Mouse (Mus musculus) limb, embryonic 13.5 days (tissue): ENCODE results near the gene Rpl14. TPM values are rescaled to one million over a fixed set of nuclear protein-coding genes. Genes with fewer than 3 reads are reported as not detected.
"Not testable (repeated sequence)": the region's sequence is repeated elsewhere in the genome, so short reads cannot be mapped to it uniquely, and the experiment has no call there.

ENCODE experiments used
- ATAC-seq: fragments of 200-750 bp; cut with Nextera tagmentation; 2 replicates; pipeline ENCODE4 v1.8.0; 2017; ENCODE audit warnings: low read depth, moderate number of reproducible peaks, moderate TSS enrichment; ENCODE audit not compliant: low FRiP score
- H3K27ac ChIP-seq: fragments of 300-500 bp; sonication (generic); 2 replicates; pipeline ENCODE4 v1.5.1; 2015; ENCODE audit warnings: inconsistent platforms, mild to moderate bottlenecking, moderate library complexity
- H3K27me3 ChIP-seq: fragments of 300-500 bp; sonication (generic); 2 replicates; pipeline ENCODE4 v1.6.1; 2015; ENCODE audit warnings: mild to moderate bottlenecking, inconsistent platforms
- H3K36me3 ChIP-seq: fragments of 300-500 bp; sonication (generic); 2 replicates; pipeline ENCODE4 v1.6.1; 2015; ENCODE audit warnings: inconsistent platforms, mild to moderate bottlenecking, moderate library complexity
- H3K4me1 ChIP-seq: fragments of 300-500 bp; sonication (generic); 2 replicates; pipeline ENCODE4 v1.6.1; 2015; ENCODE audit warnings: inconsistent platforms
- H3K4me2 ChIP-seq: fragments of 300-500 bp; sonication (generic); replicated peaks from 2 replicates; pipeline ENCODE4 v1.6.1; 2015; ENCODE audit warnings: inconsistent platforms, mild to moderate bottlenecking, moderate library complexity
- H3K4me3 ChIP-seq: fragments of 300-500 bp; sonication (generic); 2 replicates; pipeline ENCODE4 v1.5.1; 2015; ENCODE audit warnings: moderate library complexity, mild to moderate bottlenecking, inconsistent platforms
- H3K9ac ChIP-seq: fragments of 300-500 bp; sonication (generic); 2 replicates; pipeline ENCODE4 v1.6.1; 2015; ENCODE audit warnings: mild to moderate bottlenecking, inconsistent platforms
- H3K9me3 ChIP-seq: fragments of 300-500 bp; sonication (generic); 2 replicates; pipeline ENCODE4 v1.6.1; 2016; ENCODE audit warnings: inconsistent platforms
- WGBS: fragments of 180-500 bp; shearing (Covaris S2); methylation state at CpG from one replicate; pipeline ENCODE4 v1.1.7; 2015; 5-methylcytosine and 5-hydroxymethylcytosine counted together
- polyA plus RNA-seq: library from polyadenylated mRNA; unstranded; fragments of >200 nt; fragmentation: Nextera tagmentation; extraction: Ambion mirVana; gene quantifications from 2 replicates; pipeline ENCODE4 v1.2.1, GENCODE M21; 2015

Gene Rpl14
- polyA plus RNA-seq = 791 and 827 TPM in 2 replicates

DNA sequence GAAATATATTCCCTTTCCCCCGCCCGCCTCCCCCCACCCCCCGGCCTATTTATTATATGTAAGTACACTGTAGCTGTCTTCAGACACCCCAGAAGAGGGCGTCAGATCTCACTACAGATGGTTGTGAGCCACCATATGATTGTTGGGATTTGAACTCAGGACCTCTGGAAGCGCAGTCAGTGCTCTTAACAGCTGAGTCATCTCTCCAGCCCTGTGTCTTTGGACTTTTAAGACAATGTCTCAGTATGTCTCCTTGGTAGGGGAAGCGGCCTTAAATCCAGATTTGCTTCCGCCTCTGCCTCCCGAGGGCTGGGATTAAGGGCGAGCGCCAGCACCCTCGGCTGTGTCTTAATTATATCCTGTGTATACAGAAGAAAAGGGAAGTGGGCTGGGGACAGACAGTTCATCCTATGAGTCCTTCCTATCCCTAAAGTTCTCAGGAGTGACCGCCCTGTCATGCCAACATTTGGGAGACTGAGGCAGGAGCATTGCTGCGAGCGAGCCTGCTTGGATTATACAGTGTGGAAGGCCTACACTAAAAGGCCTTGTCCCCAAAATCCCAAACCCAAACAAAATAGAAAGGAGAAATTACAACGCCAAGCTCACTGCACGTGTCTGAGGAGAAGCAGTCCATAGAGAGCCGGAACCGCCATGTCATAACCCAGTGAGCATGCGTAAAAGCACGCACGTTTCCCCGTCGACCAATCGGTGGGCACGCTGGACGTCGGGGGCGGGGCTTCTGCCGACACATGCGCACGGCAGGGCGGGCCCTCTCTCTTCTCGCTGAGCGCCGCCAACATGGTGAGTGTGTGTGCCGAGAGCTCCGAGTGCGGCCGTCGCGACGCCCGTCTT lies at the start of gene Rpl14:
Gene Rpl14 (plus strand): TSS at position 704 of the 852 bp plus-strand sequence.
- H3K4me3 ChIP-seq = peak within 1 kb of the TSS; percentile 86
- 7% methylated on average over 43 of the region's 43 CpGs for WGBS

GRCm38 (mm10) chr9:120527270-120527669 lies 44.0 kb upstream of the Rpl14 start:
- Histone ChIP-seq H3K27me3 (no peaks in the 10 kb centered on the region), H3K36me3 (no peaks in the 10 kb centered on the region), H3K4me1 (no peaks in the 10 kb centered on the region), H3K27ac (no peak overlapping the region), H3K4me3 (no peak overlapping the region), H3K9me3 (no peaks in the 10 kb centered on the region), H3K4me2 (no peak overlapping the region), H3K9ac (no peak overlapping the region)
- 79% methylated on average over 4 of the region's 4 CpGs for WGBS
- no peak for ATAC-seq

More for the DNA sequence above, at the start of gene Rpl14:
- peak; percentile 96 for ATAC-seq
- H3K9me3 ChIP-seq = no peaks in the 10 kb centered on the region
- peak within 1 kb of the TSS; percentile 64; the same call in 1 of the 2 replicates for H3K27ac ChIP-seq
- H3K4me2 ChIP-seq = peak within 1 kb of the TSS; percentile 93
- peak within 1 kb of the TSS; percentile 97 for H3K9ac ChIP-seq
- H3K4me1 ChIP-seq = peaks cover 20% of the 10 kb centered on the region
- H3K36me3 ChIP-seq = peaks cover 36% of the 10 kb centered on the region
- H3K27me3 ChIP-seq = no peaks in the 10 kb centered on the region

DNA sequence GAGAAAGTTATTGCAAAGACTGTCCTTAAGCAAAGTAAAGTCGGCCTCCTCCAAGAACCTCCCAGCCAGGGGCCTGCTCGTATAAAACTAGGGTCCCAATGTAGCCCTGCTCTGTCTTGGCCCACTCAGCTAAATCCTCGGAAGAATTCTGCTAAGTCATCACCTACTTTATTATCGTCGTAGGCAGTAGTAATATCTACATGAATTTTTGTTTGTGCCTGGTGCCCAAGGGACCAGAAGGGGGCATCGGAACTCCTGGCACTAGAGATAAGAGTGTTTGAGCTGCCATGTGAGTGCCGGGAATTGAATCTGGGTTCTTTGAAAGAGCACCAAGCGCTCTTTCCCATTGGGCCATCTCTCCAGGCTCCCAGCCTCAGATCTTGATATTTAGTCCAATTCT lies 43.3 kb upstream of the Rpl14 start:
- H3K27me3 ChIP-seq = no peaks in the 10 kb centered on the region
- no peaks in the 10 kb centered on the region for H3K36me3 ChIP-seq
- no peak overlapping the region for H3K9ac ChIP-seq
- H3K9me3 ChIP-seq = 0 out of 2 replicates have a peak, but pooled peaks cover 5% of the 10 kb centered on the region
- 90% methylated on average over 8 of the region's 8 CpGs for WGBS
- ATAC-seq = no peak
- no peak overlapping the region for H3K4me2 ChIP-seq
- no peak overlapping the region for H3K4me3 ChIP-seq
- H3K27ac ChIP-seq = no peak overlapping the region
- H3K4me1 ChIP-seq = no peaks in the 10 kb centered on the region

DNA sequence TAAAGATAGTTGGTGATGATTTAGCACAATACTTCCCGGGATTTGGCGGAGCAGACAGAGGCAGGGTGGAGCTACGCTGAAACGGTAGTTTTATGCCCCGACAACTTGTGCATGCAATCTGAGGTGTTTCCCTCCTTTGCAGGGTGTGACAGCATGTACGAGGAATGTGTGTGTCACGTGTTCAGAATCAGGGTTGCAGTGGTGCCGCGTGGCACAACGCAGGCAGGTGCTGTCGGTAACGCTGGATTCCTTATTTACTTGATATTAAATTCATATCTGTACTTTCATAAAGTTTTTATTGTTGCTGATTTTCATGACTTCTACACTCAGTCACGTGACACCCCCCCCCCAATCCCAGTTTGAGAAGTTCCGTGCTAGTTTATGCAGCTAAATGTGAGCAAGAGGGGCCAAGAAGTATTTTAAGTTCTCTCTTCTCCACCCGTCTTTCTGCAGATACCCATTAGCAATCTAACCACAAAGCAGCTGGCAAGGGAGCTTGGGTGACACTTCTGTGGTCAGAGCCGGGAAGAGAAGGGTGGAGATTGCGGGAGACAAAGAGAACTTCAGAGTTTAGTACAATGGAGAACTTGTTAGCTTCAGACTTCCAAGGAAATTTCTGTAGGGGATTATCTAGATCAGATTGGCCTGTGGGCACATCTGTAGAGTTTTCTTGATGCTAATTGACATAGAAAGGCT lies 42.3 kb upstream of the Rpl14 start:
- no peak for ATAC-seq
- H3K9ac ChIP-seq = no peak overlapping the region
- H3K4me1 ChIP-seq = no peaks in the 10 kb centered on the region
- H3K4me2 ChIP-seq = no peak overlapping the region
- H3K27ac ChIP-seq = no peak overlapping the region
- H3K36me3 ChIP-seq = no peaks in the 10 kb centered on the region
- H3K4me3 ChIP-seq = no peak overlapping the region
- WGBS = 86% methylated on average over 17 of the region's 17 CpGs
- no peaks in the 10 kb centered on the region for H3K27me3 ChIP-seq
- 0 out of 2 replicates have a peak, but pooled peaks cover 5% of the 10 kb centered on the region for H3K9me3 ChIP-seq

DNA sequence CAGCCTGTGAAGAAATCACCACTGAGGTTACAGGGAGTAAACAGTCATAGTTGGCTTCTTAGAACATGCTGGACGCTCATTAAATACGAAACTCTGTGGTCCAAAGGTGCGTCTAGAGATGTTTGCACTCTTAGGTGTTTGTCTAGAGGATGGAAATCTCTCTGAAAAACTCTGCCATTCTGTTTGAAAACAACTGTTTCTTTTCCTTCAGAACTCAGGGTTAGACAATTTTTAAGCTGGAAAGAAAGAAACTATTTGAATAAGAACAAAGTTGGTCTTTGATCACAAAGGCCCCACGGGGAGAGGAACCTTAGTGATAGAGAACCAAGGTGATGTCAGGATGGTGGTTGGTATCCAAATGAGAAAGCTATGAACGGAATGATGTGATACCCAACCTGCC lies 40.8 kb upstream of the Rpl14 start:
- Histone ChIP-seq H3K9me3 (0 out of 2 replicates have a peak, but pooled peaks cover 5% of the 10 kb centered on the region), H3K4me2 (no peak overlapping the region), H3K9ac (no peak overlapping the region), H3K36me3 (no peaks in the 10 kb centered on the region), H3K27me3 (no peaks in the 10 kb centered on the region), H3K27ac (no peak overlapping the region), H3K4me1 (no peaks in the 10 kb centered on the region), H3K4me3 (no peak overlapping the region)
- no peak for ATAC-seq
- 89% methylated on average over 5 of the region's 5 CpGs for WGBS

DNA sequence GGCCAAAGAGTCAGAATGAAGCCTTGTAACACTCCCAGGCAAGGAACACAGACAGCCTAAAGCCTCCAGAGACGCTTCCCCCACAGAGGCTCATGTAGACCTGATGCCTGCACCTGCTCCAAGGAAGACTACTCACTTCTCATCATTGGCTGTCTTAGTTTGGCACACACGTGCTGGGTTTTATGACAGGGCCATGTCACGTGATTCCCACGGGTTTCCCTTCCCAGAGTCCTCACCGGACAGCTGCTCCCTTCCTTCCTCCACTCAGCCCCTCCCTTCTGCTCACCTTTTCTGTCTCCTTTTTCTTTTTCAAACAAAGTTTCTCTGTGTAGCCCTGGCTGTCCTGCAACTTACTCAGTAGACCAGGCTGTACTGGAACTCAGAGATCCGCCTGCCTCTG lies 39.2 kb upstream of the Rpl14 start:
- Histone ChIP-seq H3K36me3 (no peaks in the 10 kb centered on the region), H3K4me2 (no peak overlapping the region), H3K4me3 (no peak overlapping the region), H3K27me3 (no peaks in the 10 kb centered on the region), H3K9ac (no peak overlapping the region), H3K9me3 (0 out of 2 replicates have a peak, but pooled peaks cover 5% of the 10 kb centered on the region), H3K27ac (no peak overlapping the region), H3K4me1 (no peaks in the 10 kb centered on the region)
- WGBS = 78% methylated on average over 6 of the region's 6 CpGs
- no peak for ATAC-seq

DNA sequence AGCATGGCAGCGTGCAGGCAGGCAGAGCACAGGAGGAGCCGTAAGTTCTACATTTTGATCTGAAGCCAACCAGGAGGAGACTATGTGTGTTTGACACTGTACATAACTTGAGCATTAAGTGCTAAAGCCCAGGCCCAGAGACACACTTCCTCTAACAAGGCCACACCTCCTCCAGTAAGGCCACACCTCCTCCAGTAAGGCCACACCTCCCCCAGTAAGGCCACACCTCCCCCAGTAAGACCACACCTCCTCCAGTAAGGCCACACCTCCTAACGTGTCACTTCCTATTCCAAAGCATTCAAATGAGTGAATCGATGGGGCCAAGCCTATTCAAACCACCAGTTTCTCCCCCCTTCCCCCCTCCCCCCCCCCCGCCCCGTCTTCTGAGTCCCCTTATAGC lies 38.6 kb upstream of the Rpl14 start:
- ATAC-seq = no peak
- H3K4me2 ChIP-seq = no peak overlapping the region
- no peaks in the 10 kb centered on the region for H3K4me1 ChIP-seq
- 0 out of 2 replicates have a peak, but pooled peaks cover 5% of the 10 kb centered on the region for H3K9me3 ChIP-seq
- H3K27ac ChIP-seq = no peak overlapping the region
- H3K4me3 ChIP-seq = no peak overlapping the region
- H3K27me3 ChIP-seq = no peaks in the 10 kb centered on the region
- no peaks in the 10 kb centered on the region for H3K36me3 ChIP-seq
- H3K9ac ChIP-seq = no peak overlapping the region
- 87% methylated on average over 6 of the region's 6 CpGs for WGBS

DNA sequence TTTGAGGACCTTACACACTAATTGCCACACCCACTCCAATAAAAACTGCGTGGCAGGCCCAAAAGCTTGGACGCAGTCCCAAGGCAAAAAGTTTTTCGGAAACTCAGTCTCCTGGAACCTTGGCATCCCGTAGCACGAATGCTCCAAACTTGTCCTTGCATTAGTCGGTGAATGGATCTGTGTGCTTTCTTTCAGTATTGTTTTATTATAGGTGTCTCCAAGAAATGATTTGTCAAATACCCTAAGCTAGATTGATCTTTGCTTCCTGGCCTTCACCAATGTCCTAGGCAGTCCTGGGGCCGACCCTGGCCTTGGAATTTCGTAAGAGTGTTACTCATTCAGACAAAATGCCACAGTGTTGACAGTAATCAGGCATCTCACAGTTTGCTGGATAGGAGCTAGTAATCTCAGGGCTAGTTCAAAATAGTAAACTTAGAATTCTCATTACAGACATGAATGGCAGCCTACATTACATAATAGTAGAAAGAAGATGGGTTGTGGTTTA lies 37.7 kb upstream of the Rpl14 start:
- not testable (repeated sequence) for H3K9ac ChIP-seq, H3K4me1 ChIP-seq, ATAC-seq, H3K36me3 ChIP-seq, H3K4me2 ChIP-seq, H3K27ac ChIP-seq, H3K9me3 ChIP-seq, H3K4me3 ChIP-seq, H3K27me3 ChIP-seq
- WGBS = 93% methylated on average over 8 of the region's 8 CpGs

GRCm38 (mm10) chr9:120539662-120540251 lies 31.5 kb upstream of the Rpl14 start, which contains the start of gene Entpd3:
Gene Entpd3 (plus strand): TSS chr9:120539818.
- Histone ChIP-seq H3K27ac (no peak within 1 kb of the TSS), H3K27me3 (peaks cover 37% of the 10 kb centered on the region), H3K9ac (peak within 1 kb of the TSS; percentile 63), H3K4me1 (peaks cover 9% of the 10 kb centered on the region), H3K4me3 (peak within 1 kb of the TSS; percentile 47), H3K36me3 (no peaks in the 10 kb centered on the region), H3K4me2 (peak within 1 kb of the TSS; percentile 90), H3K9me3 (no peaks in the 10 kb centered on the region)
- WGBS = under 1% methylated on average over 31 of the region's 31 CpGs
- ATAC-seq = no peak

GRCm38 (mm10) chr9:120541411-120541810 lies 29.8 kb upstream of the Rpl14 start:
- Histone ChIP-seq H3K4me1 (peaks cover 10% of the 10 kb centered on the region), H3K27ac (no peak overlapping the region), H3K9me3 (no peaks in the 10 kb centered on the region), H3K4me2 (no peak overlapping the region), H3K36me3 (no peaks in the 10 kb centered on the region), H3K27me3 (peaks cover 37% of the 10 kb centered on the region), H3K4me3 (no peak overlapping the region), H3K9ac (no peak overlapping the region)
- ATAC-seq = no peak
- WGBS = 17% methylated on average over 2 of the region's 2 CpGs

GRCm38 (mm10) chr9:120542241-120542640 lies 29.0 kb upstream of the Rpl14 start:
- Histone ChIP-seq H3K27ac (no peak overlapping the region), H3K9me3 (no peaks in the 10 kb centered on the region), H3K36me3 (no peaks in the 10 kb centered on the region), H3K4me3 (no peak overlapping the region), H3K4me1 (peaks cover 19% of the 10 kb centered on the region), H3K9ac (no peak overlapping the region), H3K4me2 (no peak overlapping the region), H3K27me3 (peaks cover 37% of the 10 kb centered on the region)
- ATAC-seq = no peak
- WGBS = 22% methylated on average over 6 of the region's 6 CpGs

DNA sequence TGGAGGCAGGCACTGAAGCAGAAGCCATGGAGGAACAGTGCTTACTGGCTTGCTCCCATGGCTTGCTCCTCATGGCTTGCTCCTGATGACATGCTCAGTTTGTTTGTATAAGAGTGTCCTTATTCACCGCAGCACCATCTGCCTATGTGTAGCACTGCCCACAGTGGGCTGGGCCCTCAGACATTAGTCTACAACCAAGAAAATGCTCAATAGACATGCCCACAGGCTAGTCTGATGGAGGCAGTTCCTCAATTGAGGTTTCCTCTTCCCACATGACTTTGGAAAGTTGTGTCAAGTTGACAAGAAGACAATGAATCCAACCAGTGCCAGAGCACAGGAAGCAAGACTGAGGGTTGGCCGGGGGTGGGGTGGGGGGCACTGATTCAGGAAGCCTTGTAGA lies 25.2 kb upstream of the Rpl14 start:
- H3K27me3 ChIP-seq = peaks cover 10% of the 10 kb centered on the region
- no peak overlapping the region for H3K27ac ChIP-seq
- H3K9me3 ChIP-seq = no peaks in the 10 kb centered on the region
- H3K9ac ChIP-seq = no peak overlapping the region
- peaks cover 14% of the 10 kb centered on the region for H3K4me1 ChIP-seq
- no peak overlapping the region for H3K4me2 ChIP-seq
- 80% methylated on average over 2 of the region's 2 CpGs for WGBS
- no peak overlapping the region for H3K4me3 ChIP-seq
- no peaks in the 10 kb centered on the region for H3K36me3 ChIP-seq
- ATAC-seq = no peak
